Mouse (Mus musculus) R1 (cell line): Measurements from ENCODE around the gene Bfsp2.
"Not testable (repeated sequence)": the region's sequence is repeated elsewhere in the genome, so short reads cannot be mapped to it uniquely, and the experiment has no call there.

Experiments used
- DNase-seq: peaks from one replicate; pipeline ENCODE4 v3.0.0-alpha.2; 2018; ENCODE audit warnings: low read depth, low spot score

Bfsp2 gene

GRCm38 (mm10) chr9:103431718-103432117 lies 48.5 kb downstream of the Bfsp2 start:
- DNase-seq, result no peak

GRCm38 (mm10) chr9:103430431-103431220 lies 49.6 kb downstream of the Bfsp2 start:
- no peak for DNase-seq

GRCm38 (mm10) chr9:103426425-103426824 lies 53.8 kb downstream of the Bfsp2 start:
- peak; percentile 51 for DNase-seq

- DNase-seq, result no peak
Measured at GRCm38 (mm10) chr9:103424869-103425268, 55.4 kb downstream of the Bfsp2 start.

GRCm38 (mm10) chr9:103423951-103424350 lies 56.3 kb downstream of the Bfsp2 start:
- no peak for DNase-seq

- DNase-seq, result no peak
Measured at GRCm38 (mm10) chr9:103423384-103423783, 56.8 kb downstream of the Bfsp2 start.

- DNase-seq, result no peak
Measured at GRCm38 (mm10) chr9:103422847-103423246, 57.4 kb downstream of the Bfsp2 start.

- DNase-seq, result no peak
Measured at GRCm38 (mm10) chr9:103420844-103421243, 59.4 kb downstream of the Bfsp2 start.

GRCm38 (mm10) chr9:103418786-103419185 lies 61.4 kb downstream of the Bfsp2 start:
- DNase-seq, result peak; percentile 70

GRCm38 (mm10) chr9:103418267-103418666 lies 62.0 kb downstream of the Bfsp2 start:
- DNase-seq, result not testable (repeated sequence)

GRCm38 (mm10) chr9:103413457-103413856 lies 66.8 kb downstream of the Bfsp2 start:
- DNase-seq, result peak; percentile 38

GRCm38 (mm10) chr9:103409119-103409518 lies 71.1 kb downstream of the Bfsp2 start:
- no peak for DNase-seq

GRCm38 (mm10) chr9:103408136-103408777 lies 72.0 kb downstream of the Bfsp2 start:
- no peak for DNase-seq

- no peak for DNase-seq
Measured at GRCm38 (mm10) chr9:103403331-103403973, 76.8 kb downstream of the Bfsp2 start.

- peak; percentile 52 for DNase-seq
Measured at GRCm38 (mm10) chr9:103398509-103399157, 81.6 kb downstream of the Bfsp2 start.

GRCm38 (mm10) chr9:103393256-103393655 lies 87.0 kb downstream of the Bfsp2 start:
- DNase-seq, result no peak

GRCm38 (mm10) chr9:103391796-103392372 lies 88.3 kb downstream of the Bfsp2 start:
- DNase-seq, result peak; percentile 68

- DNase-seq, result no peak
Measured at GRCm38 (mm10) chr9:103389261-103389660, 91.0 kb downstream of the Bfsp2 start.

GRCm38 (mm10) chr9:103387011-103387653 lies 93.1 kb downstream of the Bfsp2 start:
- DNase-seq, result no peak

- no peak for DNase-seq
Measured at GRCm38 (mm10) chr9:103386573-103386972, 93.6 kb downstream of the Bfsp2 start.

GRCm38 (mm10) chr9:103385600-103385999 lies 94.6 kb downstream of the Bfsp2 start:
- DNase-seq, result no peak
